Mouse (Mus musculus) testis, adult 2 months (tissue): Measurements from ENCODE around the gene Gm5678.

Source experiments
- CTCF ChIP-seq: fragments of 200-500 bp; IDR thresholded peaks from 2 replicates; pipeline ENCODE4 v1.5.1; 2012; ENCODE audit warnings: low read depth, mild to moderate bottlenecking, inconsistent platforms, low read length, moderate library complexity; ENCODE audit not compliant: control insufficient read depth, insufficient read depth, insufficient replicate concordance
- POLR2A ChIP-seq: fragments of 200-500 bp; IDR thresholded peaks from 2 replicates; pipeline ENCODE4 v1.6.1; 2012; ENCODE audit warnings: low read depth, mild to moderate bottlenecking, inconsistent platforms, low read length, moderate library complexity; ENCODE audit not compliant: control insufficient read depth

- no peak for TF ChIP-seq CTCF
- TF ChIP-seq POLR2A = no peak
These were observed 30.3 kb upstream of the Gm5678 start for GRCm38 (mm10) chr16:93597551-93597950.
